Mouse (Mus musculus): ENCODE results near the gene Faf1.

GRCm38 (mm10) chr4:109634971-109635370 is 41.4 kb upstream of the Faf1 start:
- TF ChIP-seq POLR2A (IDR thresholded peaks at IDR 0.05; ENCODE audit: control insufficient read depth, low read depth, low read length) = no peak
- no peak for TF ChIP-seq CTCF (IDR thresholded peaks at IDR 0.05; ENCODE audit: control insufficient read depth, insufficient read depth, insufficient replicate concordance, low read depth, low read length)
